Comparison of ENCODE assay signal across 15 mouse cellular contexts in genomic region chr4:16065026-16065425, GRCm38 (mm10).
DNase-seq lines count a peak whose midpoint lies in the region; TF ChIP-seq lines count a peak whose summit lies in the region.
"Had no signal": no experiment of that assay in that cellular context is flagged by ENCODE, and none has a peak within 500 bp of the region (broad histone marks: within the 10 kb centered on the region; RNA-seq: fewer than 3 reads in every experiment).

No protein-coding gene starts in this region.

- H3K27ac ChIP-seq in testis, adult 2 months (ENCODE audit: control insufficient read depth, insufficient read depth, low read depth, low read length), result peak overlapping the region; percentile 7; the same call in 1 of the 2 replicates
- peak overlapping the region; percentile 42; the same call in 1 of the 2 replicates for H3K27ac ChIP-seq in brown adipose tissue, adult 24 weeks (replicated peaks; ENCODE audit: low read depth, low read length)
- H3K27ac ChIP-seq: embryonic facial prominence, embryonic 12.5 days; forebrain, embryonic 15.5 days; heart, embryonic 13.5 days; liver, embryonic 13.5 days; neural tube, embryonic 13.5 days had no signal

- intact Hi-C loops in gastrocnemius, postnatal 14 days (cut with DNase I; ENCODE audit: low total_unique reads), result loop anchor here (5.0 kb wide), 1 partner anchor 78 kb away; no protein-coding TSS in a partner anchor

- no peak for TF ChIP-seq CTCF in testis, adult 2 months (IDR thresholded peaks at IDR 0.05; ENCODE audit: control insufficient read depth, insufficient read depth, insufficient replicate concordance, low read depth, low read length)

- H3K4me3 ChIP-seq in testis, adult 2 months (ENCODE audit: control insufficient read depth, low read depth, low read length), result no peak overlapping the region
- no peak overlapping the region for H3K4me3 ChIP-seq in brown adipose tissue, adult 24 weeks (ENCODE audit: insufficient read depth, low read depth, low read length)
- H3K4me3 ChIP-seq: embryonic facial prominence, embryonic 12.5 days; forebrain, embryonic 15.5 days; heart, embryonic 13.5 days; liver, embryonic 13.5 days; neural tube, embryonic 13.5 days had no signal

- DNase-seq in gastrocnemius, postnatal 14 days, result peak; percentile 29
- no peak for DNase-seq in gastrocnemius, adult 8-10 months (ENCODE audit: low spot score in 2 of 2)
- DNase-seq in testis, postnatal 10 days (ENCODE audit: low spot score), result no peak
- no peak for DNase-seq in spleen, postnatal 4 days (ENCODE audit: low spot score in 2 of 2)
- no peak for DNase-seq in heart, adult 8-10 months (ENCODE audit: low spot score)
- DNase-seq: liver, embryonic 13.5 days; lung, postnatal 14 days; midbrain, embryonic 14.5 days had no signal

- no peaks in the 10 kb centered on the region for H3K27me3 ChIP-seq in testis, adult 2 months (ENCODE audit: control insufficient read depth, insufficient read depth, low read length)
- H3K27me3 ChIP-seq: CH12.LX; embryonic facial prominence, embryonic 12.5 days; forebrain, embryonic 15.5 days; heart, embryonic 13.5 days; liver, embryonic 13.5 days; neural tube, embryonic 13.5 days had no signal

- TF ChIP-seq POLR2A in testis, adult 2 months (IDR thresholded peaks at IDR 0.05; ENCODE audit: control insufficient read depth, low read depth, low read length), result no peak

- no peaks in the 10 kb centered on the region for H3K36me3 ChIP-seq in testis, adult 2 months (ENCODE audit: control insufficient read depth, insufficient read depth, low read length)
- H3K36me3 ChIP-seq: embryonic facial prominence, embryonic 12.5 days; forebrain, embryonic 15.5 days; heart, embryonic 13.5 days; liver, embryonic 13.5 days; neural tube, embryonic 13.5 days had no signal

- H3K4me1 ChIP-seq in testis, adult 2 months (ENCODE audit: control insufficient read depth, insufficient read depth, low read length), result no peaks in the 10 kb centered on the region
- H3K4me1 ChIP-seq in brown adipose tissue, adult 24 weeks (ENCODE audit: control insufficient read depth, insufficient read depth, insufficient read length, low read length), result no peaks in the 10 kb centered on the region
- H3K4me1 ChIP-seq: embryonic facial prominence, embryonic 12.5 days; forebrain, embryonic 15.5 days; heart, embryonic 13.5 days; liver, embryonic 13.5 days; neural tube, embryonic 13.5 days had no signal
